Mouse (Mus musculus) embryonic facial prominence, embryonic 12.5 days (tissue): ENCODE results near the gene Wwp2. TPM values are rescaled to one million over a fixed set of nuclear protein-coding genes. Genes with fewer than 3 reads are reported as not detected.

Source experiments
- ATAC-seq: fragments of 200-750 bp; cut with Nextera tagmentation; 2 replicates; pipeline ENCODE4 v1.8.0; 2017; ENCODE audit not compliant: insufficient number of reproducible peaks, insufficient read depth, low FRiP score, low TSS enrichment
- H3K27ac ChIP-seq: fragments of 300-500 bp; sonication (generic); 2 replicates; pipeline ENCODE4 v1.5.1; 2016; ENCODE audit warnings: mild to moderate bottlenecking
- H3K27me3 ChIP-seq: fragments of 300-500 bp; sonication (generic); 2 replicates; pipeline ENCODE4 v1.6.1; 2016; ENCODE audit warnings: mild to moderate bottlenecking, moderate library complexity
- H3K36me3 ChIP-seq: fragments of 300-500 bp; sonication (generic); 2 replicates; pipeline ENCODE4 v1.6.1; 2016; ENCODE audit warnings: mild to moderate bottlenecking
- H3K4me1 ChIP-seq: fragments of 300-500 bp; sonication (generic); 2 replicates; pipeline ENCODE4 v1.6.1; 2016
- H3K4me2 ChIP-seq: fragments of 300-500 bp; sonication (generic); replicated peaks from 2 replicates; pipeline ENCODE4 v1.6.1; 2016; ENCODE audit warnings: mild to moderate bottlenecking, moderate library complexity
- H3K4me3 ChIP-seq: fragments of 300-500 bp; sonication (generic); 2 replicates; pipeline ENCODE4 v1.5.1; 2016; ENCODE audit warnings: mild to moderate bottlenecking
- H3K9ac ChIP-seq: fragments of 300-500 bp; sonication (generic); 2 replicates; pipeline ENCODE4 v1.6.1; 2016; ENCODE audit warnings: mild to moderate bottlenecking, moderate library complexity
- H3K9me3 ChIP-seq: fragments of 300-500 bp; sonication (generic); 2 replicates; pipeline ENCODE4 v1.6.1; 2016; ENCODE audit warnings: mild to moderate bottlenecking, moderate library complexity
- WGBS: fragments of 180-500 bp; shearing (Covaris S2); methylation state at CpG from one replicate; pipeline ENCODE4 v1.1.7; 2016; 5-methylcytosine and 5-hydroxymethylcytosine counted together
- polyA plus RNA-seq: library from polyadenylated mRNA; unstranded; fragments of >200 nt; fragmentation: Nextera tagmentation; extraction: Ambion mirVana; gene quantifications from 2 replicates; pipeline ENCODE4 v1.2.1, GENCODE M21; 2016

Gene Wwp2
- polyA plus RNA-seq, 1 experiment from 2014 or later, result 160 TPM

DNA sequence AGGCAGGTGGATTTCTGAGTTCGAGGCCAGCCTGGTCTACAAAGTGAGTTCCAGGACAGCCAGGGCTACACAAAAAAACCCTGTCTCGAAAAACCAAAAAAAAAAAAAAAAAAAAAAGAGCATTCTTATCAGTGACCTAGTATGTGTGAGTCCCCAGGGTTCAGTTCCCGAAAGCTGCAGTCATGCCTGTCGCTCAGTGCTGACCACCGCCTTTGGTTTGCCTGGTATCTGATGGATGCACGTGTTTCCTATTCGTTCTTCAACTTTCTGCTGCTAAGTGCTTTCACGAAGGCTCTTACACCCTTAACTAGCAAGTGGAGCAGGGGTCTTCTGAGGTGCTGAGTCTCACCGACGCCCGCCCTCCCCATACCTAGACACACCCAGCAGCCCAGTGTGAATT lies 107.5 kb downstream of the Wwp2 start:
- Histone ChIP-seq H3K27ac (peak overlapping the region; percentile 93), H3K9ac (no peak overlapping the region), H3K27me3 (no peaks in the 10 kb centered on the region), H3K9me3 (no peaks in the 10 kb centered on the region), H3K36me3 (peaks cover 10% of the 10 kb centered on the region), H3K4me2 (no peak overlapping the region), H3K4me3 (no peak overlapping the region), H3K4me1 (peaks cover 33% of the 10 kb centered on the region)
- ATAC-seq, result no peak
- 78% methylated on average over 11 of the region's 11 CpGs for WGBS

DNA sequence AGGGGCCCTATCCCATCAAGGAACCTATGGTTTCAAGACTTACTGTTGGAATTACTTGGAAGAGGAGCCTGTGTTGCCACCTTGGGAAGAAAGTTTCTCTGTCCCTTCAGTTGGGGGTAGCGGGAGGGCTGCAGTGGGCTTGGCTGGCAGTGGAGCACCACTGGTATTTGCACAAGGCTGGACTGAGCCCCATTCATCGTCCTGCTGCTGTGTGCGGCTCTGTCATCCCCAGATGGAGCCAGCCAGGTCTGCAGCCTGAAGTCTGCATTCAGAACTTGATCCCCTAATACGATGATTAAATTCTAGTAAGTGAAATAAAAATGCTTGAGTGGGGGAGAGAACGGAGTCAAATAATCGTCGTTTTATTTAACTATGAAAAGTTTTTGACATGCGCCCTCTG lies 108.0 kb downstream of the Wwp2 start:
- H3K9me3 ChIP-seq, result no peaks in the 10 kb centered on the region
- 29% methylated on average over 8 of the region's 8 CpGs for WGBS
- H3K4me2 ChIP-seq, result peak overlapping the region; percentile 34; the same call in 1 of the 2 replicates
- H3K27ac ChIP-seq, result peak overlapping the region; percentile 93
- ATAC-seq, result 0 out of 2 replicates have a peak, but pooled peaks have one; percentile 66
- no peaks in the 10 kb centered on the region for H3K27me3 ChIP-seq
- peaks cover 10% of the 10 kb centered on the region for H3K36me3 ChIP-seq
- H3K4me3 ChIP-seq, result no peak overlapping the region
- H3K9ac ChIP-seq, result no peak overlapping the region
- H3K4me1 ChIP-seq, result peaks cover 33% of the 10 kb centered on the region

DNA sequence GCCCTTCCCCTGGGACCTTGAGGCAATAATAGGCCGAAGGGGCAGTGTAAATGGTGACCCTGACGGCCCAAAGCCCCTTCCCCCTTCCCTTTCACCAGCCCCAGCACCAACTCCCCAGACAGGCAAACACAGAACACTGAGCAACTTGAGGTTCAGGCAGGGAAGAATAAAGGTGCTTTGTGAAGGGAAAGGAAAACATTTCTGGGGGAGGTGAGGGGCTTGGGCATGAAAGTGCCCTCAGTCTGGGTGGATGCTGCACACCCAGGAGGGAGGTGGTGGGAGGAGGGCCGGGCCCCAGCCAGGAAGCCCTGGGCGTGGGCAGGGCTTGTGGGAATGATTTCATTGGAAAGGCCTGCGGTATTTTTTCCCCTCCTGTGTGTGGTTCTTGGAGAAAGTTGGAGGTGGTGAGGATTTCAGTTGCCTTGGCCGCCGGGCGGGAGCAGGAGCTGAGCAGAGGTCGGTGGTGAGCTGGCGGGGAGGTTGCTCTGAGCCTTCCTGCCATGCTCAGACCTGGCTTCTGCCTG lies 108.5 kb downstream of the Wwp2 start:
- H3K36me3 ChIP-seq, result peaks cover 12% of the 10 kb centered on the region
- WGBS, result 17% methylated on average over 10 of the region's 10 CpGs
- H3K27ac ChIP-seq, result peak overlapping the region; percentile 93
- H3K4me3 ChIP-seq, result peak overlapping the region; percentile 30
- ATAC-seq, result peak; percentile 79; the same call in 1 of the 2 replicates
- no peaks in the 10 kb centered on the region for H3K27me3 ChIP-seq
- H3K9me3 ChIP-seq, result no peaks in the 10 kb centered on the region
- peak overlapping the region; percentile 34 for H3K4me2 ChIP-seq
- peaks cover 33% of the 10 kb centered on the region for H3K4me1 ChIP-seq
- peak overlapping the region; percentile 7; the same call in 1 of the 2 replicates for H3K9ac ChIP-seq

DNA sequence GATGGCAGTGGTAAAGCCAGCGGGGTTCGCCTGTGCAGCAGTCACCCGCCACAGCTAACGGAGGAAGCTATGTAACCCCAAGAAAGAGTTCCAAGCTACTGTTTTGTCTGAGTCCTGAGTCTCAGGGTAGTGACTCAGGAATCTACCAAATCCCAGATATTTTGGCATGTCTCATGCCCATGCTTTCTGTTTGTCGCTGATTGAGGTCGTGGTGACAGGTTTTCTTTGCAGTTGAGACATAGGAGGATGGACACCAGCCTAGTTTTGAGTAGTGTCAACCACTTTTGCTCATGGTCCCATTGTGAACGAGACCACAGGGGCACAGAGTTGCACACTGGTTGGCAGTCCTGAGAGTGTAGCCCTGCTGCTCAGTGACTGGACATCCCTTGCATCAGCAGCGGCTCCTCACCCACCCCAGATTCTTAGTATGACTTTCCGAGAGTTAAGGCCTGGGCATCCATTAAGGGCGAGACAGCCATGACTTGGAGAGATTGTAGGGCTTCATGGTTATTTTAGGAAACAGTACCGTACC lies 109.5 kb downstream of the Wwp2 start:
- Histone ChIP-seq H3K4me1 (peaks cover 33% of the 10 kb centered on the region), H3K27ac (peak overlapping the region; percentile 93), H3K4me3 (peak overlapping the region; percentile 30), H3K27me3 (no peaks in the 10 kb centered on the region), H3K4me2 (peak overlapping the region; percentile 34), H3K9me3 (no peaks in the 10 kb centered on the region), H3K36me3 (peaks cover 21% of the 10 kb centered on the region), H3K9ac (peak overlapping the region; percentile 7)
- WGBS, result 82% methylated on average over 11 of the region's 11 CpGs
- no peak for ATAC-seq

DNA sequence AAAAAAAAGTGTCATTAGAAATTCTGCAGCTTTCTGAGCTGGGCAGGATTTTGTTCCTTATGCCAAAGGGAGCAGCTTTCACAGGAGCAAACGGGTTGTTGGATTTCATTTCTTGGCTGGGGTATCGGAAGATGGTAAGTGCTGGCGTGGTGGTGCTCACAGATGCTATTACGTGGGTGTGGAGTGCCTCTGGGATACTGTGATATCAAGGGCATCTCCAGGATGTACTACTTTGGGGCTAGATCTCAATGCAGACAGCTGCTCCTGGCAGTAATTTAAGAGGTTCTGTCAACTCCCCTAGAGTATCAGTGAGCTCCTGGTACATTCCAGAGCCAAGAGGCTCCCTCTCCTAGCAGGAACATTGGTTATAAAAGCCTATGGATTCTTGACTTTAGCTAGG lies 110.0 kb downstream of the Wwp2 start:
- peaks cover 33% of the 10 kb centered on the region for H3K4me1 ChIP-seq
- peak overlapping the region; percentile 93 for H3K27ac ChIP-seq

DNA sequence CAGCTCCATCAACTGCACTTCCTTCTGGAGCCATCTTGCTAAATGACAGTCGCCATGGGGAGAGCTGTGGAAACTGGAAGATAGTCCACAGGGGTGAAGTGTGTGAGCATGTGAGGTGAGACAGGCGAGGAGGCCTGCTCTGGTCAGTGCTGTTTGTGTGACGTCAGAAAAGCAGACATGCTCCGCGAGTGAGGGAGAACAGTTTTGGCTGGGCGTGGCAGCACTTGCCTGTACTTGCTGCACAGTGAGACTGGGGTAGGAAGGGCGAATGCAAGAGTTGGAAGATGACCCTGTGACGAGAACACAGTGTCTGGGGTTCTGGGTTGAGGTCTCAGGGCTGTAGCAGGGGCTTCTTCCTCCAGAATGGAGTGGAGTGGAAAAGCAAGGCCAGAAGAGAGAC lies 110.7 kb downstream of the Wwp2 start:
- peak overlapping the region; percentile 34 for H3K4me2 ChIP-seq
- no peak for ATAC-seq
- H3K4me3 ChIP-seq, result peak overlapping the region; percentile 30

More for the DNA sequence above, 110.0 kb downstream of the Wwp2 start:
- H3K27me3 ChIP-seq, result no peaks in the 10 kb centered on the region
- no peak for ATAC-seq
- peaks cover 25% of the 10 kb centered on the region for H3K36me3 ChIP-seq
- peak overlapping the region; percentile 30 for H3K4me3 ChIP-seq
- WGBS, result 83% methylated on average over 4 of the region's 4 CpGs
- H3K9me3 ChIP-seq, result no peaks in the 10 kb centered on the region
- peak overlapping the region; percentile 34 for H3K4me2 ChIP-seq
- H3K9ac ChIP-seq, result peak overlapping the region; percentile 7

DNA sequence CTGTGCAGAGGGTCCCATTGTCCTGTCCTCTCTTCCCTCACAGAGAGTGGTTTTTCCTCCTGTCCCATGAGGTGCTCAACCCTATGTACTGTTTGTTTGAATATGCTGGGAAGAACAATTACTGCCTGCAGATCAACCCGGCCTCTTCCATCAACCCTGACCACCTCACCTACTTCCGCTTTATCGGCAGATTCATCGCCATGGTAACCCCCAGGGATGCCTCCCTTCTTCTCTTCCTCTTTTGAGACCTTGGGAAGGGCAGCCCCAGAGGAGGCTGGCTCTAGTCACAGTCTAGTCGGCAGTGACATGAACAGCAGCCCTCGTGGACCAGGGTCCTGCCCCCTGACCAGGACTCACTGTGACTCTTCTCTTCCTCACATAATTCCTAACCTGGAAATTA lies 116.1 kb downstream of the Wwp2 start:
- peak overlapping the region; percentile 41; the same call in 1 of the 2 replicates for H3K27ac ChIP-seq
- H3K4me1 ChIP-seq, result peaks cover 4% of the 10 kb centered on the region; the same call in 1 of the 2 replicates
- no peak overlapping the region for H3K9ac ChIP-seq
- H3K36me3 ChIP-seq, result peaks cover 62% of the 10 kb centered on the region
- 0 out of 2 replicates have a peak overlapping the region, but pooled peaks have one; percentile 24 for H3K4me2 ChIP-seq
- no peaks in the 10 kb centered on the region for H3K9me3 ChIP-seq
- 65% methylated on average over 6 of the region's 6 CpGs for WGBS
- ATAC-seq, result no peak
- H3K4me3 ChIP-seq, result peak overlapping the region; percentile 2; the same call in 1 of the 2 replicates
- H3K27me3 ChIP-seq, result no peaks in the 10 kb centered on the region

More for the DNA sequence above, 110.7 kb downstream of the Wwp2 start:
- Histone ChIP-seq H3K9ac (peak overlapping the region; percentile 7), H3K36me3 (peaks cover 27% of the 10 kb centered on the region), H3K27me3 (no peaks in the 10 kb centered on the region), H3K27ac (peak overlapping the region; percentile 93), H3K9me3 (no peaks in the 10 kb centered on the region), H3K4me1 (peaks cover 33% of the 10 kb centered on the region)
- 76% methylated on average over 8 of the region's 8 CpGs for WGBS

DNA sequence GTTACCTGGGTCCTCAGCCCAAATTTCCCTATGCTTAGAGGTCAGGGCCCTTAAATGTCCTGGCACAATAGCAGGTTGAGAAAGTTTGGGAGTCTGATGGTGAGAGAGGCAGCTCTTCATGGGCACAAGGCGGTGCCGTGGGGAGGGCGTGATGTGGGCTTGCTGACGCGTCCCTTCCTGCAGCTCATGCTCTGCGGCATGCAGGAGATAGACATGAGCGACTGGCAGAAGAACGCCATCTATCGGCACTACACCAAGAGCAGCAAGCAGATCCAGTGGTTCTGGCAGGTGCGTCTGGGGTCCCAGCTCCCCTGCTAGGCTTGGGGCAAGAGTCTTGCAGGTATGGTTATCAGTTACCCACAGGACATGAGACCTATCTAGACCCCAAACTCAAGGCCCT lies 119.1 kb downstream of the Wwp2 start:
- H3K4me2 ChIP-seq, result no peak overlapping the region
- no peak for ATAC-seq
- H3K27ac ChIP-seq, result no peak overlapping the region
- no peaks in the 10 kb centered on the region for H3K9me3 ChIP-seq
- WGBS, result 91% methylated on average over 10 of the region's 10 CpGs
- no peaks in the 10 kb centered on the region for H3K27me3 ChIP-seq
- no peak overlapping the region for H3K4me3 ChIP-seq
- peaks cover 67% of the 10 kb centered on the region for H3K36me3 ChIP-seq
- H3K9ac ChIP-seq, result no peak overlapping the region
- no peaks in the 10 kb centered on the region for H3K4me1 ChIP-seq

DNA sequence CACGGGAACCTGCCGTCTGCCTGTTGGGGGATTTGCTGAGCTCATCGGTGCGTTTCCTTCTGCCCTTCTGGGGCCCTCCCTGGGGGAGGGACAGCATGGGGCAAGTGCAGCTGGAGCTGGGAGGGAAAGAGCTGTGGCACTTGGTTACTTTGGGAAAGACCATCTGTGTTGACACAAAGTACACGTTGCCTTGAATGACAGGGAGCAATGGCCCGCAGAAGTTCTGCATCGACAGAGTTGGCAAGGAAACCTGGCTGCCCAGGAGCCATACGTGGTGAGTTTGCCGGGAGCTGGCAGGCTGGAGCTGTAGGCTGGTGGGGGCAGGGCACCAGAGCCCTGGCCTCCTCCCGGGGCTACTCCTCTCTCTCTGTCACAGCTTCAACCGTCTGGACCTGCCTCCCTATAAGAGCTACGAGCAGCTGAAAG lies 120.4 kb downstream of the Wwp2 start:
- 0 out of 2 replicates have a peak overlapping the region, but pooled peaks have one; percentile 8 for H3K27ac ChIP-seq
- H3K9ac ChIP-seq, result no peak overlapping the region
- WGBS, result 57% methylated on average over 12 of the region's 12 CpGs
- no peaks in the 10 kb centered on the region for H3K9me3 ChIP-seq
- H3K36me3 ChIP-seq, result peaks cover 55% of the 10 kb centered on the region
- H3K4me2 ChIP-seq, result no peak overlapping the region
- ATAC-seq, result no peak
- no peaks in the 10 kb centered on the region for H3K27me3 ChIP-seq
- H3K4me3 ChIP-seq, result no peak overlapping the region
- peaks cover 11% of the 10 kb centered on the region for H3K4me1 ChIP-seq

DNA sequence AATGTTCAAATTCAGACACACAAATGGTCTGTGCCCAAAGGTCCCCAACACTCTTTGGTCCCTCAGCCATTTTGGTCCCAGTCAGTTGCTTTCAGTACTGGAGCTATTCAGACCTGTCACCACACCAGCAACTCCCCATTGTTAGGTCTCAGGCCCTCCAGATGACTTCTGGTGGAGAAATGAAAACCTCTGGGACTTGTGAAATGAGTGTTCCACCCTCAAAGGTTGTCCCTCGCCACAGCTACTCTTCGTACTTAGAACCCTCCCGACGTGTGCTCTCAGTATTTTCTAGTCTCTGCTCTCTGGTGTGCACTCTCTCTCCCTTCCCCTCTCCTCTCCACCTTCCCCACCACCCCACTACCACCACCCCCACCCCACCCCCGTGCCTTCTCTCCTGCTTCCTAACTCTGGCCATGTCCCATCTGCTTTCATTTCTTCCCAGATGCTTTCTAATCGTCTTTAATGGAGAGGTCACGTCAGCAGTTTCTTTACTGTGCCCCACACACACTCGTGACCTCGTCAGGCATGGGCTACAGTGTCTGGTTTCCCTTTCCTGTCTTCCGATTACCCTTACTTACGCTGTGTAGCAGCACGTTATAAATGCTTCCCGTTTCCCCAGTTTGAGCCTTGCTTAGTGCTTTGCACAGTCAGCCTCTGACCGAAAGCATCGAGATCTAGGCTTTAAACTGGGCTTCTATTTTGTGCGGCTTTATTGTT lies 124.8 kb downstream of the Wwp2 start:
- H3K27me3 ChIP-seq, result no peaks in the 10 kb centered on the region
- H3K4me1 ChIP-seq, result peaks cover 15% of the 10 kb centered on the region
- peak overlapping the region; percentile 76 for H3K27ac ChIP-seq
- no peaks in the 10 kb centered on the region for H3K9me3 ChIP-seq
- 25% methylated on average over 16 of the region's 16 CpGs for WGBS
- peaks cover 24% of the 10 kb centered on the region for H3K36me3 ChIP-seq
- peak; percentile 53; the same call in 1 of the 2 replicates for ATAC-seq
- no peak overlapping the region for H3K9ac ChIP-seq
- no peak overlapping the region for H3K4me3 ChIP-seq
- peak overlapping the region; percentile 32 for H3K4me2 ChIP-seq

DNA sequence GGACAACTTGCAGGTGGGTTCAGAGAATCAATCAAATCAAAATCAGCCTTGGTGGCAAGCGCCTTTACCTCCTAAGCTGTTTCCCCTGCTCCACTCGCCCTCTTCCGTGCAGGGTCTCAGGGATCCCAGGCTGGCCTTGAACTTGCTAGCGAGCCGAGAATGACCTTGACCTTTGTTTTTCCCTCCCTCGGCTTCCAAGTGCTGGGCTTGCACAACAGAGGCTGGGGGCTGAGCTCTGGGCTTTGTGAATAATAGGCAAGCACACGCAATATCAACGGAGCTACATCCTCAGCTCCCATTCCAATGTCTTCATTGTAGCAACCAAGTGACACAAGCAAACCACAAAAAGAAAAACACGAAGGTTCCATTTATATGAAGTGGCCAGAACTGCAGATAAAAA lies 126.0 kb downstream of the Wwp2 start:
- 61% methylated on average over 9 of the region's 9 CpGs for WGBS
- ATAC-seq, result no peak
- Histone ChIP-seq H3K4me3 (no peak overlapping the region), H3K4me1 (peaks cover 15% of the 10 kb centered on the region), H3K4me2 (no peak overlapping the region), H3K27me3 (no peaks in the 10 kb centered on the region), H3K9ac (no peak overlapping the region), H3K27ac (no peak overlapping the region), H3K9me3 (no peaks in the 10 kb centered on the region), H3K36me3 (peaks cover 12% of the 10 kb centered on the region)

DNA sequence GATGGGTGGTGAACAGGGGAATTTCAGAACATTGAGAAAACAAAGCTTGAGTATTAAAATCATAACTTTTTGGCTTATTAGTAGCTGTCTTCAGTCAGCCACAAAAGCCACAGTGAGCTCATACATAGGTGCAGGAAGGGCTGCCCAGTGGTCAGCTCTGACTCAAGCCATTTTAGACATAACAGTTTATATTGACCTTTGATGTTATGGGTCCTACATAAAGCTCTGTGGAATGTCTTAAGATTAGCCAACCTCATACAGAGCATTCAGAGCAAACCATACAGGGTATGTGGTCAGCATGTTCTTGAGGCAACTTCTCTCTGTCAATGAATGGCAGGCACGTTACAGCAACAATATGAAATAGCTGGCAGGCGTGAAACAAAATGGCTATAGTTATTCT lies 134.9 kb downstream of the Wwp2 start:
- Histone ChIP-seq H3K4me2 (no peak overlapping the region), H3K4me3 (no peak overlapping the region), H3K27me3 (no peaks in the 10 kb centered on the region), H3K9ac (no peak overlapping the region), H3K4me1 (no peaks in the 10 kb centered on the region), H3K27ac (no peak overlapping the region), H3K9me3 (no peaks in the 10 kb centered on the region), H3K36me3 (no peaks in the 10 kb centered on the region)
- 76% methylated on average over 2 of the region's 2 CpGs for WGBS
- ATAC-seq, result no peak
